In genomic region chr15:84073911-84074704, GRCm38 (mm10) we compare ENCODE assay signal across 8 mouse cellular contexts. TPM values are rescaled to one million over a fixed set of nuclear protein-coding genes. Genes with fewer than 3 reads are reported as not detected.
DNase-seq lines count a peak whose midpoint lies in the region; ATAC-seq and TF ChIP-seq lines count a peak whose summit lies in the region.
"Had no signal": no experiment of that assay in that cellular context is flagged by ENCODE, and none has a peak within 500 bp of the region (broad histone marks: within the 10 kb centered on the region; RNA-seq: fewer than 3 reads in every experiment).

No protein-coding gene starts in this region.

- TF ChIP-seq POLR2A in ES-Bruce4 (IDR thresholded peaks at IDR 0.05; ENCODE audit: insufficient read depth, low read length) = no peak
- TF ChIP-seq POLR2A in cerebellum, adult 2 months (IDR thresholded peaks at IDR 0.05; ENCODE audit: borderline replicate concordance, insufficient read depth, low read length) = no peak

- peak; percentile 37 for DNase-seq in 416B (ENCODE audit: low read depth)
- peak; percentile 66 to 80 for DNase-seq in cerebellum, adult 2 months
- DNase-seq in forebrain, postnatal 0 days = peak; percentile 89
- DNase-seq in kidney, postnatal 10 days = peak; percentile 73
- DNase-seq in right cerebral cortex, postnatal 25 days = peak; percentile 78

- ATAC-seq in forebrain, postnatal 0 days = no peak
- no peak for ATAC-seq in lung, embryonic 15.5 days (ENCODE audit: borderline replicate concordance, extremely low read depth, low FRiP score, low TSS enrichment)

- TF ChIP-seq EP300 in ES-Bruce4 (IDR thresholded peaks at IDR 0.05; ENCODE audit: insufficient read depth, low read depth, low read length) = no peak

- H3K27me3 ChIP-seq in ES-Bruce4 (ENCODE audit: control insufficient read depth, insufficient read depth, low read length, poor library complexity, severe bottlenecking) = no peaks in the 10 kb centered on the region
- no peaks in the 10 kb centered on the region for H3K27me3 ChIP-seq in cerebellum, adult 2 months (ENCODE audit: control insufficient read depth, insufficient read depth, low read length)
- no peaks in the 10 kb centered on the region for H3K27me3 ChIP-seq in forebrain, postnatal 0 days (ENCODE audit: insufficient read depth, low read length)
- H3K27me3 ChIP-seq in lung, embryonic 15.5 days = peaks cover 50% of the 10 kb centered on the region

- H3K9ac ChIP-seq in ES-Bruce4 (ENCODE audit: low read depth, poor library complexity, severe bottlenecking) = 0 out of 2 replicates have a peak overlapping the region, but pooled peaks have one; percentile 24
- H3K9ac ChIP-seq in forebrain, postnatal 0 days = no peak overlapping the region
- no peak overlapping the region for H3K9ac ChIP-seq in lung, embryonic 15.5 days
- H3K9ac ChIP-seq: heart, embryonic 15.5 days had no signal

- H3K27ac ChIP-seq in ES-Bruce4 (ENCODE audit: insufficient read depth, low read length) = no peak overlapping the region
- no peak overlapping the region for H3K27ac ChIP-seq in cerebellum, adult 2 months (ENCODE audit: insufficient read depth, low read length)
- no peak overlapping the region for H3K27ac ChIP-seq in forebrain, postnatal 0 days (ENCODE audit: low read depth, low read length)
- H3K27ac ChIP-seq in lung, embryonic 15.5 days = no peak overlapping the region
- H3K27ac ChIP-seq: heart, embryonic 15.5 days had no signal

- H3K4me2 ChIP-seq in forebrain, postnatal 0 days (ENCODE audit: low read depth) = peak overlapping the region; percentile 4; the same call in 1 of the 2 replicates
- peak overlapping the region; percentile 14 for H3K4me2 ChIP-seq in lung, embryonic 15.5 days
- H3K4me2 ChIP-seq: heart, embryonic 15.5 days had no signal

- H3K9me3 ChIP-seq in ES-Bruce4 (replicated peaks; ENCODE audit: control insufficient read depth, insufficient read depth, low read length, poor library complexity, severe bottlenecking) = no peaks in the 10 kb centered on the region
- no peaks in the 10 kb centered on the region for H3K9me3 ChIP-seq in forebrain, postnatal 0 days (ENCODE audit: low read length)
- no peaks in the 10 kb centered on the region for H3K9me3 ChIP-seq in lung, embryonic 15.5 days
- H3K9me3 ChIP-seq: heart, embryonic 15.5 days had no signal

- TF ChIP-seq CTCF in ES-Bruce4 (IDR thresholded peaks at IDR 0.05; ENCODE audit: low read depth, low read length) = peak; percentile 98
- TF ChIP-seq CTCF in cerebellum, adult 2 months (IDR thresholded peaks at IDR 0.05; ENCODE audit: borderline replicate concordance, insufficient read depth, low read depth, low read length) = peak; percentile 92
- TF ChIP-seq CTCF in forebrain, postnatal 0 days (IDR thresholded peaks at IDR 0.05; ENCODE audit: low read depth) = peak; percentile 93

- no peaks in the 10 kb centered on the region for H3K36me3 ChIP-seq in ES-Bruce4 (ENCODE audit: control insufficient read depth, insufficient read depth, low read length, poor library complexity, severe bottlenecking)
- peaks cover 14% of the 10 kb centered on the region for H3K36me3 ChIP-seq in forebrain, postnatal 0 days (ENCODE audit: insufficient read depth)
- no peaks in the 10 kb centered on the region for H3K36me3 ChIP-seq in lung, embryonic 15.5 days
- H3K36me3 ChIP-seq: heart, embryonic 15.5 days had no signal

- 9% methylated on average over 13 of the region's 15 CpGs for WGBS in cerebellum, adult 2 months
- WGBS in forebrain, postnatal 0 days = 8% methylated on average over 13 of the region's 15 CpGs
- 9% methylated on average over 11 of the region's 15 CpGs for WGBS in lung, embryonic 15.5 days

- H3K4me1 ChIP-seq in ES-Bruce4 (ENCODE audit: control insufficient read depth, insufficient read depth, low read length) = no peaks in the 10 kb centered on the region
- H3K4me1 ChIP-seq in cerebellum, adult 2 months (ENCODE audit: control insufficient read depth, insufficient read depth, low read length) = no peaks in the 10 kb centered on the region; the same call in 1 of the 2 replicates
- H3K4me1 ChIP-seq in forebrain, postnatal 0 days (ENCODE audit: insufficient read depth) = peaks cover 13% of the 10 kb centered on the region; the same call in 1 of the 2 replicates
- peaks cover 8% of the 10 kb centered on the region; the same call in 1 of the 2 replicates for H3K4me1 ChIP-seq in lung, embryonic 15.5 days
- H3K4me1 ChIP-seq: heart, embryonic 15.5 days had no signal

- peak overlapping the region; percentile 43 for H3K4me3 ChIP-seq in ES-Bruce4 (ENCODE audit: low read depth, low read length)
- no peak overlapping the region for H3K4me3 ChIP-seq in cerebellum, adult 2 months (replicated peaks; ENCODE audit: insufficient read depth, low read depth, low read length)
- no peak overlapping the region for H3K4me3 ChIP-seq in forebrain, postnatal 0 days (ENCODE audit: low read depth, low read length)
- no peak overlapping the region for H3K4me3 ChIP-seq in lung, embryonic 15.5 days
- H3K4me3 ChIP-seq: heart, embryonic 15.5 days had no signal

RNA-seq across cellular contexts. Expression of gene Efcab6, which starts 8.9 kb away (rescaled TPM):
- polyA plus RNA-seq in ES-Bruce4 (2011; ENCODE audit: insufficient read depth, insufficient read length, low read depth, missing spikeins) = 1.1 TPM in 1 of 2 replicates, not detected in the other
- polyA plus RNA-seq in cerebellum, adult 2 months (2012; rRNA removed) = 0.32 and 0.70 TPM in 2 replicates
- total RNA-seq in forebrain, postnatal 0 days (2014; rRNA removed) = 6.0 and 9.2 TPM in 2 replicates
- 3.2 and 4.4 TPM in 2 replicates for polyA plus RNA-seq in forebrain, postnatal 0 days (2015; fragmentation: Nextera tagmentation; extraction: Ambion mirVana)
- 0.29 and 0.46 TPM in 2 replicates for polyA plus RNA-seq in lung, embryonic 15.5 days (2015; fragmentation: Nextera tagmentation; extraction: Ambion mirVana)

RNA-seq across cellular contexts. Expression of gene Sult4a1, which starts 31.4 kb away (rescaled TPM):
- polyA plus RNA-seq in ES-Bruce4 (2011; ENCODE audit: insufficient read depth, insufficient read length, low read depth, missing spikeins) = 16.2 and 17.6 TPM in 2 replicates
- polyA plus RNA-seq in cerebellum, adult 2 months (2012; rRNA removed) = 334 and 363 TPM in 2 replicates
- total RNA-seq in forebrain, postnatal 0 days (2014; rRNA removed) = 157 and 179 TPM in 2 replicates
- 132 and 140 TPM in 2 replicates for polyA plus RNA-seq in forebrain, postnatal 0 days (2015; fragmentation: Nextera tagmentation; extraction: Ambion mirVana)
- polyA plus RNA-seq in lung, embryonic 15.5 days (2015; fragmentation: Nextera tagmentation; extraction: Ambion mirVana) = 0.82 and 1.1 TPM in 2 replicates

RNA-seq across cellular contexts. Expression of gene Pnpla5, which starts 48.9 kb away (rescaled TPM):
- polyA plus RNA-seq in ES-Bruce4 (2011; ENCODE audit: insufficient read depth, insufficient read length, low read depth, missing spikeins) = not detected in 2 replicates
- not detected in 2 replicates for polyA plus RNA-seq in cerebellum, adult 2 months (2012; rRNA removed)
- not detected in 2 replicates for total RNA-seq in forebrain, postnatal 0 days (2014; rRNA removed)
- not detected in 2 replicates for polyA plus RNA-seq in forebrain, postnatal 0 days (2015; fragmentation: Nextera tagmentation; extraction: Ambion mirVana)
- polyA plus RNA-seq in lung, embryonic 15.5 days (2015; fragmentation: Nextera tagmentation; extraction: Ambion mirVana) = not detected in 2 replicates
- polyA plus RNA-seq: heart, embryonic 15.5 days had no signal

Comparison
In these comparisons a context has a peak if more than half of its experiments do, and no peak if none do; other contexts are left out.
1. DNase-seq: peak in every context shown above with its lines; median percentile 89 in forebrain, postnatal 0 days; 78 in right cerebral cortex, postnatal 25 days; 73 in cerebellum, adult 2 months; 73 in kidney, postnatal 10 days; 37 in 416B.